Mouse (Mus musculus) CH12.LX (cell line): Measurements from ENCODE around the gene Isg20l2. TPM values are rescaled to one million over a fixed set of nuclear protein-coding genes. Genes with fewer than 3 reads are reported as not detected.

Source experiments
- DNase-seq: peaks from one replicate; pipeline ENCODE4 v3.0.0-alpha.2; 2013; ENCODE audit errors: extremely low read depth
- H3K27ac ChIP-seq: 2 replicates; pipeline ENCODE4 v1.5.1; 2012; ENCODE audit warnings: low read depth, mild to moderate bottlenecking, control low read depth, moderate library complexity; ENCODE audit not compliant: insufficient read depth
- H3K27me3 ChIP-seq: replicated peaks from 2 replicates; pipeline ENCODE3; 2012; ENCODE audit warnings: inconsistent platforms
- H3K36me3 ChIP-seq, 2 experiments: replicated peaks in 1 of 2; 2 replicates each; pipeline versions ENCODE3 to v1.6.1; 2012; ENCODE audit warnings: inconsistent platforms in 1 of 2, low read length in 1 of 2, mild to moderate bottlenecking in 1 of 2, mixed read lengths in 1 of 2, moderate library complexity in 1 of 2; ENCODE audit not compliant: control insufficient read depth in 1 of 2, insufficient read depth in 1 of 2
- H3K4me1 ChIP-seq, 2 experiments: 2 replicates each; pipeline ENCODE4 v1.6.1; 2012; ENCODE audit warnings: inconsistent platforms in 1 of 2, moderate library complexity in 1 of 2; ENCODE audit not compliant: insufficient read depth in 2 of 2, control insufficient read depth in 1 of 2
- H3K4me2 ChIP-seq: 2 replicates; pipeline ENCODE4 v1.6.1; 2012; ENCODE audit warnings: low read depth, mild to moderate bottlenecking, control low read depth; ENCODE audit not compliant: poor library complexity, insufficient read depth, severe bottlenecking
- H3K4me3 ChIP-seq, 3 experiments: fragments of 150-350 bp in 1 of 3; sonication (generic) in 1 of 3; replicated peaks in 1 of 3; 2 replicates each; pipeline versions ENCODE3 to v1.5.1; 2011 to 2012; ENCODE audit warnings: low read depth in 2 of 3, low read length in 2 of 3, mild to moderate bottlenecking in 2 of 3, moderate library complexity in 2 of 3, control low read depth in 1 of 3, improper control_type of control experiment in 1 of 3, inconsistent platforms in 1 of 3, mixed read lengths in 1 of 3; ENCODE audit not compliant: poor library complexity in 1 of 3
- H3K79me2 ChIP-seq: replicated peaks from 2 replicates; pipeline ENCODE4 v1.6.1; 2012; ENCODE audit warnings: mild to moderate bottlenecking, moderate library complexity; ENCODE audit not compliant: control insufficient read depth, poor library complexity, insufficient read depth, severe bottlenecking; ENCODE audit errors: extremely low read depth
- H3K9ac ChIP-seq: 2 replicates; pipeline ENCODE4 v1.6.1; 2012; ENCODE audit warnings: low read depth, mild to moderate bottlenecking, control low read depth, moderate library complexity; ENCODE audit not compliant: insufficient read depth
- H3K9me3 ChIP-seq: replicated peaks from 2 replicates; pipeline ENCODE3; 2012; ENCODE audit warnings: low read length, inconsistent platforms, mixed read lengths
- CHD1 ChIP-seq: IDR thresholded peaks from 2 replicates; pipeline ENCODE4 v1.6.1; 2012; ENCODE audit warnings: low read depth, low read length, improper control_type of control experiment, inconsistent platforms
- CTCF ChIP-seq, 2 experiments: IDR thresholded peaks in 1 of 2; conservative IDR thresholded peaks in 1 of 2; 2 replicates each; pipeline ENCODE4 v1.5.1; 2011 to 2012; ENCODE audit warnings: low read depth in 2 of 2, low read length in 2 of 2, improper control_type of control experiment in 1 of 2, inconsistent platforms in 1 of 2, mild to moderate bottlenecking in 1 of 2, moderate library complexity in 1 of 2
- E2F4 ChIP-seq: IDR thresholded peaks from 2 replicates; pipeline ENCODE4 v1.6.1; 2011; ENCODE audit warnings: low read depth, low read length, improper control_type of control experiment; ENCODE audit not compliant: insufficient replicate concordance
- ELF1 ChIP-seq: IDR thresholded peaks from 2 replicates; pipeline ENCODE4 v1.6.1; 2014; ENCODE audit warnings: low read depth, mild to moderate bottlenecking, inconsistent platforms, low read length, improper control_type of control experiment
- EP300 ChIP-seq: IDR thresholded peaks from 2 replicates; pipeline ENCODE4 v1.6.1; 2011; ENCODE audit warnings: low read length, improper control_type of control experiment
- GABPA ChIP-seq: IDR thresholded peaks from 2 replicates; pipeline ENCODE4 v1.6.1; 2012; ENCODE audit warnings: low read depth, low read length, improper control_type of control experiment, inconsistent platforms; ENCODE audit not compliant: insufficient replicate concordance
- HCFC1 ChIP-seq: IDR thresholded peaks from 2 replicates; pipeline ENCODE4 v1.6.1; 2012; ENCODE audit warnings: low read depth, mild to moderate bottlenecking, inconsistent platforms, low read length, improper control_type of control experiment
- JUN ChIP-seq: IDR thresholded peaks from 2 replicates; pipeline ENCODE4 v1.6.1; 2011; ENCODE audit warnings: low read depth, mild to moderate bottlenecking, low read length, improper control_type of control experiment, moderate library complexity; ENCODE audit not compliant: insufficient read depth
- JUND ChIP-seq: conservative IDR thresholded peaks from 2 replicates; pipeline ENCODE4 v1.6.1; 2011; ENCODE audit warnings: low read depth, low read length, improper control_type of control experiment
- MAX ChIP-seq: IDR thresholded peaks from 2 replicates; pipeline ENCODE4 v1.6.1; 2011; ENCODE audit warnings: low read length, improper control_type of control experiment
- MAZ ChIP-seq: IDR thresholded peaks from 2 replicates; pipeline ENCODE4 v1.6.1; 2012; ENCODE audit warnings: low read depth, mild to moderate bottlenecking, inconsistent platforms, low read length, improper control_type of control experiment, moderate library complexity
- MEF2A ChIP-seq: IDR thresholded peaks from 2 replicates; pipeline ENCODE4 v1.6.1; 2014; ENCODE audit warnings: low read depth, mild to moderate bottlenecking, inconsistent platforms, low read length, improper control_type of control experiment, borderline replicate concordance
- MXI1 ChIP-seq: IDR thresholded peaks from 2 replicates; pipeline ENCODE4 v1.6.1; 2011; ENCODE audit warnings: mild to moderate bottlenecking, low read depth, low read length, improper control_type of control experiment
- NELFE ChIP-seq: IDR thresholded peaks from 2 replicates; pipeline ENCODE4 v1.6.1; 2011; ENCODE audit warnings: low read depth, low read length, improper control_type of control experiment
- NRF1 ChIP-seq: IDR thresholded peaks from 2 replicates; pipeline ENCODE4 v1.6.1; 2014; ENCODE audit warnings: low read depth, mild to moderate bottlenecking, inconsistent platforms, low read length, improper control_type of control experiment, moderate library complexity
- PAX5 ChIP-seq: IDR thresholded peaks from 2 replicates; pipeline ENCODE4 v1.6.1; 2012; ENCODE audit warnings: low read length, inconsistent platforms, mixed read lengths
- RCOR1 ChIP-seq: conservative IDR thresholded peaks from 2 replicates; pipeline ENCODE4 v1.6.1; 2012; ENCODE audit warnings: low read depth, mild to moderate bottlenecking, inconsistent platforms, low read length, improper control_type of control experiment
- SIN3A ChIP-seq: IDR thresholded peaks from 2 replicates; pipeline ENCODE4 v1.6.1; 2012; ENCODE audit warnings: low read length, improper control_type of control experiment, inconsistent platforms
- SMC3 ChIP-seq: IDR thresholded peaks from 2 replicates; pipeline ENCODE4 v1.6.1; 2011; ENCODE audit warnings: low read depth, low read length, improper control_type of control experiment
- UBTF ChIP-seq: IDR thresholded peaks from 2 replicates; pipeline ENCODE4 v1.6.1; 2012; ENCODE audit warnings: low read depth, mild to moderate bottlenecking, inconsistent platforms, low read length, improper control_type of control experiment, moderate library complexity
- USF1 ChIP-seq: IDR thresholded peaks from 2 replicates; pipeline ENCODE4 v1.6.1; 2014; ENCODE audit warnings: low read depth, mild to moderate bottlenecking, inconsistent platforms, low read length, improper control_type of control experiment
- USF2 ChIP-seq: conservative IDR thresholded peaks from 2 replicates; pipeline ENCODE4 v1.6.1; 2011; ENCODE audit warnings: low read depth, low read length, improper control_type of control experiment
- ZKSCAN1 ChIP-seq: IDR thresholded peaks from 2 replicates; pipeline ENCODE4 v1.6.1; 2012; ENCODE audit warnings: low read depth, inconsistent platforms, low read length, improper control_type of control experiment, borderline replicate concordance
- ZMIZ1 ChIP-seq: IDR thresholded peaks from 2 replicates; pipeline ENCODE4 v1.6.1; 2012; ENCODE audit warnings: low read depth, mild to moderate bottlenecking, inconsistent platforms, low read length, improper control_type of control experiment
- ZNF384 ChIP-seq: IDR thresholded peaks from 2 replicates; pipeline ENCODE4 v1.6.1; 2012; ENCODE audit warnings: low read depth, low read length, improper control_type of control experiment, inconsistent platforms
- dilution Hi-C: fragments of 300-500 bp; cut with MboI; formaldehyde crosslinking; loops from 2 replicates; pipeline ENCODE4 v1.14.3; 2020; ENCODE audit warnings: low sequenced_read_pairs; ENCODE audit not compliant: extremely low pct_unique_long_range_greater_than_20kb, extremely low pct_ligation_motif_present
- in situ Hi-C: fragments of 300-500 bp; cut with MboI; formaldehyde crosslinking; loops from 3 replicates; pipeline ENCODE4 v1.14.3; 2019; ENCODE audit warnings: low sequenced_read_pairs, low pct_ligation_motif_present, low pct_unique_long_range_greater_than_20kb, mixed read lengths
- polyA plus RNA-seq: library from polyadenylated mRNA; unstranded; fragments of >175 nt; gene quantifications from 2 replicates; pipeline ENCODE4 v1.2.1, GENCODE M21; 2012; ENCODE audit warnings: low read depth; ENCODE audit not compliant: insufficient read length
- total RNA-seq, 2 experiments: library from RNA; depleted of rRNA; stranded (reverse); fragments of 300-350 nt in 1 of 2; fragments of >200 nt in 1 of 2; gene quantifications; 2 replicates each; pipeline ENCODE4 v1.2.3; 2012 to 2014

Isg20l2 gene
- total and polyA plus RNA-seq, 3 experiments, result 40.8 to 68.8 (median 45.0) TPM

DNA sequence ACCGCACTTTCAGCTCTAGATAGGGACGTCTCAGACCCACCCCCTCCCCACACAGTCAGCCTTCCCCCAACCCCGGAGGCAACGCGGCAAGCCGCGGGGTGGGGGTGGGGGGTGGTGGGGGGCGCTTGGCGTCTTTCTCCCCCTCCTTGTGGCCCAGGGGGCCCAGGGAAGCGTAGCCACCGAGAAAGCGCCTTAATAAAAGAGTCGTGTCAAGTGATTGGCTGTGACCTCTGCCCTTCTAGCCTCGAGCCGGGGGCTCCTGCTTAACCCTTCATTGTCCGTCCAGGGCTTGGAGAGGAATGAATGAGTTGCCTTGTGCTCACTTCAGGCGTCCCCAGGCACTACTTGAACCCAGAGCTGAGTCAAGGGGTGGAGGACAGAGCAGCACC lies 17.7 kb downstream of the Isg20l2 start:
- in situ Hi-C loops (no loop called here), dilution Hi-C loops (no loop called here)
- DNase-seq, result no peak
- Histone ChIP-seq H3K36me3 (peaks cover 8 to 34% of the 10 kb centered on the region in 2 experiments), H3K9ac (no peak overlapping the region), H3K4me1 (no peaks in the 10 kb centered on the region), H3K79me2 (no peaks in the 10 kb centered on the region), H3K9me3 (no peaks in the 10 kb centered on the region), H3K4me2 (no peak overlapping the region), H3K27me3 (no peaks in the 10 kb centered on the region), H3K4me3 (no peak overlapping the region), H3K27ac (no peak overlapping the region)
- TF ChIP-seq MAZ, result no peak
- no peak for TF ChIP-seq NRF1
- TF ChIP-seq CHD1, result no peak
- TF ChIP-seq EP300, result no peak
- TF ChIP-seq USF2, result no peak
- no peak for TF ChIP-seq ZKSCAN1
- TF ChIP-seq JUND, result no peak
- TF ChIP-seq RCOR1, result no peak
- no peak for TF ChIP-seq MAX
- TF ChIP-seq NELFE, result no peak
- TF ChIP-seq GABPA, result no peak
- no peak for TF ChIP-seq USF1
- no peak for TF ChIP-seq CTCF (conservative IDR thresholded peaks at IDR 0.05 in 1 of 2, IDR thresholded peaks at IDR 0.05 in 1 of 2; ENCODE audit: low read depth in 2 of 2, low read length in 2 of 2)
- TF ChIP-seq PAX5, result no peak
- TF ChIP-seq E2F4, result no peak
- no peak for TF ChIP-seq ZNF384

- Histone ChIP-seq H3K4me2 (no peak within 1 kb of the TSS), H3K36me3 (peaks cover 5 to 28% of the 10 kb centered on the region in 2 experiments), H3K79me2 (no peaks in the 10 kb centered on the region), H3K27ac (no peak within 1 kb of the TSS), H3K27me3 (no peaks in the 10 kb centered on the region), H3K4me1 (no peaks in the 10 kb centered on the region), H3K9ac (no peak within 1 kb of the TSS), H3K9me3 (no peaks in the 10 kb centered on the region), H3K4me3 (no peak within 1 kb of the TSS)
- dilution Hi-C loops, result no loop called here
- TF ChIP-seq SIN3A (no peak), UBTF (no peak), HCFC1 (no peak), ZKSCAN1 (no peak), ELF1 (no peak), MEF2A (no peak), JUND (no peak), JUN (no peak), ZMIZ1 (no peak), SMC3 (no peak), MXI1 (no peak)
- in situ Hi-C loops, result no loop called here
- DNase-seq, result no peak
Observed at GRCm38 (mm10) chr3:87948378-87949265, 18.5 kb downstream of the Isg20l2 start, which contains the start of gene Crabp2. Crabp2 (plus strand) TSS chr3:87948666.
